Mouse (Mus musculus) liver, postnatal 0 days (tissue): Measurements from ENCODE around the gene Unk. TPM values are rescaled to one million over a fixed set of nuclear protein-coding genes. Genes with fewer than 3 reads are reported as not detected.
A peak's percentile ranks its signal among the peaks of the same experiment; 100 is the strongest.

Source experiments
- ATAC-seq: fragments of 200-750 bp; cut with Nextera tagmentation; 2 replicates; pipeline ENCODE4 v1.8.0; 2017; ENCODE audit warnings: mild to moderate bottlenecking, moderate library complexity
- DNase-seq: peaks from one replicate; pipeline ENCODE4 v3.0.0-alpha.2; 2016
- H3K27ac ChIP-seq: fragments of 300-500 bp; sonication (generic); 2 replicates; pipeline ENCODE4 v1.5.1; 2014; ENCODE audit warnings: antibody characterized with exemption, moderate library complexity, mild to moderate bottlenecking, low read depth
- H3K27me3 ChIP-seq: fragments of 300-500 bp; sonication (generic); 2 replicates; pipeline ENCODE4 v1.6.1; 2014; ENCODE audit warnings: low read length, control low read depth, mixed read lengths; ENCODE audit not compliant: insufficient read depth
- H3K36me3 ChIP-seq: fragments of 300-500 bp; sonication (generic); replicated peaks from 2 replicates; pipeline ENCODE4 v1.6.1; 2014; ENCODE audit warnings: mild to moderate bottlenecking, control low read depth, low read length, moderate library complexity, mixed read lengths; ENCODE audit not compliant: insufficient read depth
- H3K4me1 ChIP-seq: fragments of 300-500 bp; sonication (generic); 2 replicates; pipeline ENCODE4 v1.6.1; 2014; ENCODE audit warnings: antibody characterized with exemption, mild to moderate bottlenecking, control low read depth; ENCODE audit not compliant: insufficient read depth
- H3K4me2 ChIP-seq: fragments of 300-500 bp; sonication (generic); 2 replicates; pipeline ENCODE4 v1.6.1; 2014; ENCODE audit warnings: low read depth, mild to moderate bottlenecking, low read length, moderate library complexity, mixed read lengths
- H3K4me3 ChIP-seq: fragments of 300-500 bp; sonication (generic); 2 replicates; pipeline ENCODE4 v1.5.1; 2014; ENCODE audit warnings: low read depth, low read length
- H3K9ac ChIP-seq: fragments of 300-500 bp; sonication (generic); replicated peaks from 2 replicates; pipeline ENCODE4 v1.6.1; 2014; ENCODE audit warnings: mild to moderate bottlenecking, moderate library complexity
- H3K9me3 ChIP-seq: fragments of 300-500 bp; sonication (generic); 2 replicates; pipeline ENCODE4 v1.6.1; 2016; ENCODE audit warnings: mild to moderate bottlenecking, control low read depth, low read length, mixed read lengths
- CTCF ChIP-seq: sonication (generic); IDR thresholded peaks from 2 replicates; pipeline ENCODE4 v1.5.1; 2016; ENCODE audit warnings: antibody characterized with exemption, low read depth
- EP300 ChIP-seq: IDR thresholded peaks from 2 replicates; pipeline ENCODE4 v1.6.1; 2016; ENCODE audit warnings: antibody characterized with exemption, low read depth, mild to moderate bottlenecking
- WGBS: fragments of 180-500 bp; shearing (Covaris S2); extraction: QIAGEN DNeasy Blood & Tissue Kit; methylation state at CpG from one replicate; pipeline ENCODE4 v1.1.7; 2014; ENCODE audit not compliant: insufficient replicate concordance; 5-methylcytosine and 5-hydroxymethylcytosine counted together
- polyA plus RNA-seq: library from polyadenylated mRNA; unstranded; fragments of >200 nt; fragmentation: Nextera tagmentation; extraction: Ambion mirVana; gene quantifications from 2 replicates; pipeline ENCODE4 v1.2.1, GENCODE M21; 2015

The Unk gene
- polyA plus RNA-seq, 1 experiment from 2014 or later: 5.1 TPM

GRCm38 (mm10) chr11:116078221-116078620, 48.1 kb downstream of the Unk start:
- Histone ChIP-seq H3K27me3 (no peaks in the 10 kb centered on the region), H3K9me3 (no peaks in the 10 kb centered on the region), H3K36me3 (peaks cover 43% of the 10 kb centered on the region), H3K4me3 (peak overlapping the region; percentile 59), H3K27ac (peak overlapping the region; percentile 95), H3K4me2 (peak overlapping the region; percentile 77), H3K4me1 (peaks cover 31% of the 10 kb centered on the region), H3K9ac (peak overlapping the region; percentile 71)
- DNase-seq (peak; percentile 82), ATAC-seq (peak; percentile 13)
- 11% methylated on average over 16 of the region's 16 CpGs for WGBS
- TF ChIP-seq CTCF (no peak), EP300 (no peak)

GRCm38 (mm10) chr11:116078676-116079320, 48.7 kb downstream of the Unk start:
- Histone ChIP-seq H3K4me3 (no peak overlapping the region), H3K4me2 (peak overlapping the region; percentile 77), H3K27me3 (no peaks in the 10 kb centered on the region), H3K9ac (no peak overlapping the region), H3K4me1 (peaks cover 35% of the 10 kb centered on the region), H3K27ac (peak overlapping the region; percentile 95; the same call in 1 of the 2 replicates), H3K36me3 (peaks cover 49% of the 10 kb centered on the region), H3K9me3 (no peaks in the 10 kb centered on the region)
- WGBS: 60% methylated on average over 10 of the region's 10 CpGs
- TF ChIP-seq CTCF (no peak), EP300 (no peak)
- ATAC-seq (no peak), DNase-seq (no peak)

- H3K27ac ChIP-seq: no peak overlapping the region
Measured at GRCm38 (mm10) chr11:116079511-116079910, 49.4 kb downstream of the Unk start.

GRCm38 (mm10) chr11:116081081-116081480, 51.0 kb downstream of the Unk start:
- Histone ChIP-seq H3K9ac (no peak overlapping the region), H3K27me3 (no peaks in the 10 kb centered on the region), H3K4me3 (no peak overlapping the region), H3K9me3 (no peaks in the 10 kb centered on the region), H3K27ac (no peak overlapping the region), H3K4me1 (peaks cover 52% of the 10 kb centered on the region), H3K36me3 (peaks cover 59% of the 10 kb centered on the region), H3K4me2 (no peak overlapping the region)
- ATAC-seq (no peak), DNase-seq (peak; percentile 86)
- TF ChIP-seq CTCF (peak; percentile 85), EP300 (no peak)
- WGBS: 60% methylated on average over 6 of the region's 6 CpGs

More at GRCm38 (mm10) chr11:116079511-116079910, 49.4 kb downstream of the Unk start:
- peaks cover 50% of the 10 kb centered on the region for H3K36me3 ChIP-seq
- TF ChIP-seq CTCF (no peak), EP300 (no peak)
- H3K4me1 ChIP-seq: peaks cover 42% of the 10 kb centered on the region
- ATAC-seq (no peak), DNase-seq (no peak)
- H3K4me2 ChIP-seq: no peak overlapping the region
- no peak overlapping the region for H3K4me3 ChIP-seq
- H3K9me3 ChIP-seq: no peaks in the 10 kb centered on the region
- H3K9ac ChIP-seq: no peak overlapping the region
- no peaks in the 10 kb centered on the region for H3K27me3 ChIP-seq
- 70% methylated on average over 10 of the region's 10 CpGs for WGBS

GRCm38 (mm10) chr11:116083096-116083672, 53.1 kb downstream of the Unk start:
- 86% methylated on average over 14 of the region's 14 CpGs for WGBS
- Histone ChIP-seq H3K9me3 (no peaks in the 10 kb centered on the region), H3K4me3 (no peak overlapping the region), H3K9ac (no peak overlapping the region), H3K4me1 (peaks cover 37% of the 10 kb centered on the region), H3K36me3 (peaks cover 59% of the 10 kb centered on the region), H3K4me2 (no peak overlapping the region), H3K27me3 (no peaks in the 10 kb centered on the region), H3K27ac (no peak overlapping the region)
- TF ChIP-seq CTCF (no peak), EP300 (no peak)
- DNase-seq (no peak), ATAC-seq (no peak)

- ATAC-seq (no peak), DNase-seq (no peak)
- WGBS: 70% methylated on average over 6 of the region's 6 CpGs
- TF ChIP-seq CTCF (no peak), EP300 (no peak)
- peak overlapping the region; percentile 15 for H3K4me2 ChIP-seq
- H3K36me3 ChIP-seq: peaks cover 53% of the 10 kb centered on the region
- H3K9me3 ChIP-seq: no peaks in the 10 kb centered on the region
- H3K27ac ChIP-seq: peak overlapping the region; percentile 44
- H3K4me3 ChIP-seq: no peak overlapping the region
- H3K4me1 ChIP-seq: peaks cover 41% of the 10 kb centered on the region
- 0 out of 2 replicates have a peak overlapping the region, but pooled peaks have one; percentile 12 for H3K9ac ChIP-seq
- no peaks in the 10 kb centered on the region for H3K27me3 ChIP-seq
Measured at GRCm38 (mm10) chr11:116084166-116084565, 54.0 kb downstream of the Unk start.
